Mouse (Mus musculus): ENCODE measurements around the gene Dab1.

The Dab1 gene

DNA sequence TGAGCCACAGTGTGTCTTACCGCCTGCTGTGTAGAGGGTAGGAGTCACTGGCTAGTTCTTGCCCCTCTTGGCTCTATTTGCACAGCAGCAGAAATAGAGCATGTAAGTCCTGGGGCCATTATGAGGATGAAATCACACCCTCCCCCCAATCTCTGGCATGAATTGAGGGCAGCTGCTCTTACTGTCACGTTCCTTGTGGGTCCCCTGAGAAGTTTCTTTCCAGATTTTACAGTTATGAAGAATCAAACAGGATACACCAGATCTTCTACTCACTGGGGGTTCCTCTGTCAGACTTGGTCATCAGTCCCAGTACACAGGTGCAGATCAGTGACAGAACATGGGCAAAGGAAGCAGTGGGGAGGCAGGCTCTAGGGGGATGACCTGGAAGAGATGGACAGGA, 825.8 kb downstream of the Dab1 start:
- DNase-seq (ENCODE audit: low spot score in 2 of 2): no peak

DNA sequence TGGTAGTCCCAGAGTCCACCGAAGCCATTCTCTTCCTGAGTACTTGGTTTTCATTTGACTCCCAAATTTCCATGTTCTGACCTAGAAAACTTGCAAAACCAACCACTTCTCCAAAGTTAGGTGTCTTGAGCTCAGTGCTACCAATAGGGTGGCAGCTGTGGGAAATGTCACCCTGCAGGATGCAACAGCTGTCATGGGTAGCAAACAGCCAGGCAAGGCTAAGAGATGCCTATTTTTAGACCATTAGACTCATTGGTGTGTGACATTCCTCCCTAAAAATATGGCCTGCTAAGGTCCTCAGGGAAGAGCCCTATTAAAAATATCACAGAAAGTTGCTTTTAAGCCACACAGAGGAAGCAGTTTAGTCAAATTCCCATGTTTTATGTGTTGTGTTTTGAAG, 829.0 kb downstream of the Dab1 start:
- no peak for DNase-seq (ENCODE audit: low spot score in 2 of 2)

DNA sequence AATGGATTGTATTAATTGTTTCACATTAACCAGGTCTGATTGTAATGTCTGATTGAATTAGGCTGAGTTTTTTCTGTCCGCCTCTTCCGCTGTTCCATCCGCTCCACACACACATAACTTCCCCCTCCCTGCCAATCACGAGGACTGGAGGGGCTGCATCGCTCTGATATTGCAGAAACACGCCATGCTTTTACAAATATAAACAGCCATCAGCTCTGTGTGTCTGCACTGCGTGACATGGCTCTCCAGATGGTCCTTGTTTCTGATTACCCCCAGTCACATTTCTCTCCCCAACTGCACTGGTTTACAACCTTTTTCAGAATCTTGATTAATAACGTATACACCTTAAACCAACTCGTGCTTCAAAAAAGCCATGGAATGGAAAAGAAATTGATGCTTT, 831.5 kb downstream of the Dab1 start:
- DNase-seq (ENCODE audit: low spot score in 2 of 2): no peak

DNA sequence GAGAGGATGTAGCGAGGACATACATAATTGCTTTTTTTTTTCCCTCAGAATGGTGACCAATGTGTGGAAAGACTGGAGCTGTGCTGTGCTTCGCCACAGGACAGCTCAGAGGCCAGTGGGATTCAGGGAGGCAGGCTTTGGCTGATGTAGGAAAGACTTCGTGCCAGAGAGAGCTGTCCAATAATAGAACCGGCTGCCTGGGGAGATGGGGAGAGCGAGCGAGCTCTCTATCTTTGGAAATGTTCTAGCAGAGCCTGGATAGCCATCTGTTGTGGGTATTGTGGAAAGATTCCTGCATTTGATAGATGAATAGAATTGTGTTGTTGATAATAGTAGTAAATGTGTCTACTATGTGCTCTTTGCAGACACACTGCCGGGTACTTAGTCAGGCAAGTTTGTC, 833.4 kb downstream of the Dab1 start:
- DNase-seq (ENCODE audit: low spot score in 2 of 2): no peak

DNA sequence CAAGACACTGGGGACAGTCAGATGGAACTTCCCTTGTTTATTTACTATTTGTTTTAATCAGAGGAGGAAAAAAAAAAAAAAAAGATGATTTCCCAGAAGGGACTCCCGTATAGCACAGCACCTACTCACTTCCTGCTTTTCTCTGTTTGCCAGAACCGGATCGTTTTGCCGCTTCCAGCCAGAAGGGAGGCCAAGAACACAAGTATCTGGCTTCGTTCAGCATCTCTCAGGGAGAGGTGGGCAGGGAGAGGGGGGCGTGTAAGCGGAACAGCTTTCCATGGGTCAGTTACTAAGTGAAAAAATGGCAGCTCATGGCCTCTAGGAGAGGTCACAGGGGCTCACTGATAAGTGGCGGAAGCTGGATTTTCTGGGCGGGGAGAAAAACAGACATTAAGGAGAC, 836.0 kb downstream of the Dab1 start:
- DNase-seq (ENCODE audit: low spot score in 2 of 2): no peak

DNA sequence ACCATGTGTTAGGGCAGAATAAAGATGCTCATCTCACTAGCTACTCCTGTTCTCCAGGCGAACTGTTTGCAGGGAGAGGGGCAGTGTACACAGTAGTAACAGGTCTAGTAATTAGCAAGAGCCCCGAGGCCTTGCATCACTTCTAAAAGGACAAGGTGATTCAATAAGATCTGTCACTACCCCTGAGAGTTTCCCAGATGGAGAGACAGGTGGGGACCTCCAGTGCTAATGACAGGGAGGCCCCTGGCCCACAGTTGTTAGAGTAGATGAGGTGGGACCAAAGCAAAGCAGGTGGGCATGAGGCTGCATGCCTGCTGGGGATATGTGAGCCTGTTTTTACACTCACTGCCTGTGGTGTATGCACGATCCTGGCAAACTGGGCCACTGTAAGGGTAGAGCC, 836.6 kb downstream of the Dab1 start:
- no peak for DNase-seq (ENCODE audit: low spot score in 2 of 2)

DNA sequence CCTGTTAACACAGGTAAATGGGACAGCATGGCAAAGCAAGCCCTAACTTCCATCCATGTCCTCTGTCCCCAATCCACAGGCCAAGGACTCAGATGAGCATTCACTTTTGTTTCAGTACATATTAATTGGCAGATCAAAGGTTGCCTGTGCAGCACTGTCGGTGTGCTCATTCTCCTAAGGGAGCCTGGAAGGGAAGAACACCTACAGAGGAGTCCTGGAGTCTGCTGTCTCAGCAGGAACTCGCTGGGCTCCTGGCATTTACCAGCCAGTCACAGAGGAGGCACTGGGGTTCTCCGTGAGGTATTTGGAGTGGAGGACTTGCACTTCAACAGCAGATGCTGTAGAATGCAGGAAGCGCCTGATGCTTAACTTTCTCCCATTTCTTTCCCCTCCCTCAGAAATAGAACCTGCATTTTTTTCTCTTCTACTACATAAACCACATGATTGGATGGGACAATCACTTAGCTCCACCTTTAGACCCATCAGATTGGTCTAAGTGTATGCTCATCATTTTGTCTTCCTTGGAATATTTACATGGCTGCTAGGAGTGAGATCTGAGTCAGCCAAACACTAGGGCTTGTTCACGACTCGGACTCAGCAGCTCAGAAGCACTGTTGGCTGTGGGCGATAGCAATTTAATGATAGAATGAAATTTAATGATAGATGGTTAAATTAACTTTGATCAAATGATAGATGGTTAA, 837.2 kb downstream of the Dab1 start:
- DNase-seq (ENCODE audit: low spot score in 2 of 2): no peak

DNA sequence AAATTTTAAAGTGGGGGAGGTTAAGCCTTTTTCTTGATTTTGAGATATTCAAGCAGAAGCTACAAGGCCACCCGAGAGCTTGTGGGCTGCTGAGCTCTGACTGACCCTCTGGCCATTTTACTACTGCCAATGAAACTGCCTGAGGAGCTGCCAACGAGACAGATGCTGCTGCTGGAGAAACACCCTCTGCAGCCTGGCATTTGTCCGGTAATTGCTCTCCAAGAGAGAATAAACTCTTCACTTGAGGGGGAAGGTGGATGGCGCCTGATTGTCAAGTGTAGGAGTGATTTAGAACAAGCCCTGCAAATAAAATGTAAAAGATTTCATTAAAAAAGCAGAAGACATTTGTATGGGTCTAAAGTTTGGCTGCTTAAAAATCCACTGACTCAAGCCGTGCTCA, 839.6 kb downstream of the Dab1 start:
- DNase-seq (ENCODE audit: low spot score in 2 of 2): no peak

DNA sequence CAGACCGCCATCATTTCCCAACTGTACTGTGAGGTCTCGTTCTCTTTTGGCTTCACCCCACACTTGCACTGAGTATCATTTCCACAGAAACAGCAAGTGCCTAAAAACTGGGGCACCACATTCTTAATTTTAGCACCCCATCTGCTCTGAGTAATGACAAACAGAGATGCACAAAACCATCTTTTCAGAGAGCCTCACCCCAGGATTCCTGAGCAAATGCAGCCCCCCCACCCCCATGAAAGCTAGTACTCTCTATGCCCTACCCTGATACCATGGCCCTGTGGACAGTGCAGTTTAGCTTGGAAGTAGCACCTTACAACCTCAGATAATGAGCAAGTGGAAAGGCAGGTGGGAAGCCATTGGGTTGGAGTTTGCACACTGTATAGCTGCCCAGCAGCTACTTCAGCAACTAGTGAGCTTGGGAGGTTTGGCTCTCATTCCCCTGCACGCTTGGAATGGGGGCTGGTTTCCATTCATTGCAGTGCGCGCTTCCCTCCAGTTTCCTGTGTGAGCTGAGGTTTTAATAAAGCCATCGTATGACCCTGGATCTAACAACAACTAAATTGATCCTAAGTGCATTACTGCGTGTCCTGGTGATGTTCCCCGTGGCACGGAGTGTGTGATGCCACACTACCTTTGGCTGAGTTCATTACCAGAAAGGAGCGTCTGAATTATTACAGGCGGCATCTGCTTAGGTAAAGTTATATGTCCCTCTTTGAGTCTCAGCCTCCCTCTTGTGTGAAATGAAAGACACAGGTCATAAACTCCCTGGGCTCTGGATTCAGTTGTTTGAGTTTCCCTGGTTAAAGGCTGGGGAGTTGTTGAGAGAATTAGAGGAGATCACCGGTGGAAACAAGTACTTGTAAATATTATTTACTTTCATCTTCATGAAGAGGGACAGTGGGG, 842.2 kb downstream of the Dab1 start:
- no peak for DNase-seq (ENCODE audit: low spot score in 2 of 2)

DNA sequence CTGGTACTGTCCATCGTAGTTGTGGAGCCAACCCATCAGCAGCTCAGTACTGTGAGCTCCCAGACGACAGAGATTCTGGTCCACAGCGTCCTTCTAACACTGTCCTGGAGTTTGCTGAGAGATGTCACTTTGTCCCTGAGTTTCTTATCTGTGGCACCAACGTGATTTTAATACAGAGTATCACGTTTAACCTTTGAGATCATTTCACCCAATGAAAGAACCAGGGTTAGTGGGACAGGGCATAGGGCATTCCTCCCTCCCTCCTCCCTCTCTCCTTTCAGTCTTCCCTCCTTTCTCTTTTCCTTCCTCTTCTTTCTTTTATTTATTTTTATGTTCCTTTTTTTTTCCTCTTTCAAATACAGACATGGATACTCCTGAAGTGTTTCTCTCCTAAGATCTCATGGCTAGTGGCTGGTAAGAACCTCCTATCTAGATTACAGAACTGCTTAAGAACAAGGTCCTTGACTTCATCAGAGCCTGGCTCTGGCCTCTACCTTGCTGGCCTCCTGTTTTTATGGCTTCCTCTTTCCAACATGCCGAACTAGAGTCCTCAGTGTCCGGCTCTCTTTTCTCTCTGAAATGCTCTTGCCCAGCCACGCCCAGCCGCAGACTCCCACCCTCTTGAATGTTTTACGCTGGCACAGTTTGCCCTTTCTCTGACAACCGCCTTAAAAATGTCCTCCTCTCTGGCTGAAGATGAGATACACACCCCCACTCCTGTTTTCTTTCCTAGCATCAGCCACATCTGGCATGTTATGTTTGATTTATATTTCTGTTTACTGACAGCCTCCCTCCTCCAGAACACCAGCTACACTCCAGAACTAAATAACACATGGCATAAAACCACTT, 844.0 kb downstream of the Dab1 start:
- DNase-seq (ENCODE audit: low spot score in 2 of 2): no peak

DNA sequence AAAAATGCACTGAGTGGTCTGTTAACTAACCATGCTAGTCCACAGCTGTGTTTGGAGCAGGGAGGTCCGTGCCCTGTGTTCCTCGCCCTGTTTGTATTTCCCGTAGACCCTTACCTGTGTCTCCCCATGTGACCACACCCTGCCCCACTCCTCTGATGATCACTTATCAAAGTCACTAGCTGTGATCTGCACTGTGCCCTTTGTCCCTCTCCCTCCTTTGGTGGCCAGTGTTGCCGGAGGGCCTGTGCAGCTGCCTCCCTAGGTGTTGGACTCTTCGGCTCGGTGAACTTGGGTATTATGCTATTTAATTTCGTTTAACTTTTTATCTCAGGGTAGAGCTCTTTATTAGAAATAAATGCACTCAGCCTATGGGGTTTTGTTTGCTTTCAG, 844.6 kb downstream of the Dab1 start:
- no peak for DNase-seq (ENCODE audit: low spot score in 2 of 2)

DNA sequence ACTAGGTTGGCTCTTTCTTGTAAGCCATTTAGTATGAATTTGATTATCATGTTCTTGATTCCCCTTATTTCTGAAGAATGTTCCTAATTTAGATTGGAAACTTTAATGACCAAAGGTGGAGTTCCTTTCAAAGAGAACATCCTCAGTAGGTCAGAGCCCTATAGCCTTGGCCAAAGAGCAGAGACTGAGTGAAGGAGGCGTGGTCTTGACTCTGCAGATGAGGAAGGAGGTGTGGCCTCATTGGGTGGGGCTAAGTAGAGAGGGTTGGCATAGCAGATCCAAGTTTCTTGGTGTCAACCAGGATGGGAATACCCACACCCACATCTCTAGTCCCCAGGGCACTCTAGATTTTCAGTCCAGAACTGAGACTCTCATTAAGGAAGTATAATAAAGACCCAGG, 846.4 kb downstream of the Dab1 start:
- no peak for DNase-seq (ENCODE audit: low spot score in 2 of 2)

DNA sequence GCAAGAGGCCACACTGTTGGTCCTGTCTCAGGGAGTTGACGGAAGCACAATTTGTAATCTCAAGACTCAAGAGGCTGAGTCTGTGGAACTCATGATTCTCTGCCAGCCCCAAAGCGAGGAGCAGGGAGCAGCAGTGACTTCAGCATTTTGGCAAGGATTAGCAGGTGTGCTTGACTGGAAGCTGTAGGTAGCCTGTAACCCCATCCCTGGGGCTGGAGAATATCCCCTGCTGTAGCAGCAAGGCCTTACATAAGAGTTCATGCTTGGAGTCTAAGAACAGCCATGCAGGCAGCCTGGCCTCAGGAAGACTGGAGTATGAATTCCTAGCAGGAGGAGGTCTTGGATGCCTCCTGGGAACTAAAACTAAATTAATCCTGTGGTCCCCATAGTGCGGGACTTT, 849.5 kb downstream of the Dab1 start:
- no peak for DNase-seq (ENCODE audit: low spot score in 2 of 2)

DNA sequence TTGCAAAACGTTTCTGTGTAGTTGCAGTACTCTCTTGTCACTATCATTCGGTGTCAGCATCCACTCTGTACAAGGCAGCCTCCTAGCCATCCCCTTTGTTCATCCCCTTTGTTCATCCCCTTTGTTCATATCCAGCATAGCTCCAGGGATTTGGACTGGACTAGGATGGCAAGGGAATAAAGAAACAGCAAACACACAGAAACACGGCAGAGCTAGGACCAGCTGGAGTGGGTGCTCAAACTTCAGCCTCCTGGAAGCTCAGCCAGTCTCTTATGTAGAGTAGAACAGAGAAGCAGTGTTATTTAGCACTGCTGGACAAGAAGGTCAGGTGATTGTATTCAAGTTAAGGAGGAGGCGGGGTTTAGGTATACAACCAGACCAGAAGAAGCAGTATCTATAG, 853.8 kb downstream of the Dab1 start:
- DNase-seq (ENCODE audit: low spot score in 2 of 2): no peak

DNA sequence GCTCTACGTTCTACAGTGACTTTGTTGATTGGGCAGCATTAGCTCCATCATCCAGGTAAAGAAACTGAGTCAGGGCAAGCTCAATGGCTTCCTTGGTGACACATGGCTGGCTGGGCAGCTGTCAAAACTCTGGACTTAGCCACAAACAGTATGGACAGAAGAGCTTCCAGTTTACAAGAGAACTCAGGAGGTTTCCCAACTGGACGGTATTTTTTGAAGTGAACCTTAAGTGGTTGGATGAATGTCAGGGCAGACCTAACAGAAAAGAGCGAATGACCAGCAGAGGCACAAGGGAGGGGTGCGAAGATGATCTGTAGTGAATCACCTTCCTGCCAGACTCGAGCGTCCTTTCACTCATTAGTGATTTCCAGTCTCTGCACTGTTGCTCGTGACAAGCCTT, 857.7 kb downstream of the Dab1 start:
- no peak for DNase-seq (ENCODE audit: low spot score in 2 of 2)

DNA sequence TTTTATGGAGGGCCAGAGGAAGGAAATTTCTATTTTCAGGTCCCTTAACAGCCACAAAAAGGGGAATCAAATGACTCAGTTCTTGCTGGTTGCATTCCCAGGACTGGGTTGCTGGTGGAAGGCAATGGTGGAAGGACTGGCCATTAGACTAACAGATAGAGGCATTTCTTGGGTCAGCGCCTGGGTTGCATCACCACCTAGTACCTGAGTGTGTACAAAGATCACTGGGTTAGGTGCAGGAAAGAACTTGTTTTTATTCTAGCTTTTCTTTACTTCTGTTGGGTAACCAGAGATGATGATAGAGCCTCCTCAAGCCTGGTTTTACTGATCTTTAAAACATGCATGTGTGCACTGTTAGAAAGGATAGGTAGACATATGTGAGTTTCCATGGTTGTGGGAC, 864.8 kb downstream of the Dab1 start:
- no peak for DNase-seq (ENCODE audit: low spot score in 2 of 2)

DNA sequence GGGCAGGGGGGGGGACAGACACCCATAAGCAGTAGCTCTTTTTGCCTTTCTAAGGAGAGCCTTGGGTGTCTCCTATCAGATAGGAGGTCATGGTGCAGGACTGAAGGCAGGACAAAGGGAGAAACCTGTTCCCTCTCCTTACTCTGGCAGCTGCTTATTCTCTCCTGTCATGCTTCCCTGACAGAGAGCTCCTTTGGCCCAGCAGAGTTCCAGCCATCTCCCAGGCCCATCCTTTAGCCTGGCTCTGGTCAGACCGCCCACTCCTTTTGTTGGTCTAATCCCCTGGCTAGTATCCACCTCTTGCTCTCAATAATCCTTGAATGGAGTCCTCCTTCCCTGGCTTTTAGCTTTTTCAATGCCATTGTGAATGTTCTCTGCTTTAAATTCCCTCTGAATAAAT, 878.1 kb downstream of the Dab1 start:
- DNase-seq (ENCODE audit: low spot score in 2 of 2): no peak

DNA sequence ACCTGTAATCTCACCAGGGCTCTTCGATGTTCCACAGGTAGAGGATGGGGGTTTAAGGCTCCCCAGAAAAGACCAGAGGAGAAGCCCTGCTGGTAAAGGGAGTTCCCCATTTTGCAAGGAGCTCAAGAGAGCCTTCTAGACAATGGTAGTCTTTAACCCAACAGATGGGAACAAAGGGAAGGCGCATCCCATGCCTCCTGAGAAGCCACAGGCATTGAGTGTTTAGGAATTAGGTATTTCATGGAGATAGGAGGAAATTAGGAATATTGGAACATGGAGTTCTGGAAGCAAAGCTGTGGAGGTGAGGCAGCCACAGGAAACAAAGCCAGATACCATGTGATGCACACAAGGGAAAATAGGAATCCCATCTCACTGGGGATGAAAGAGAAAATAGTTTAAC, 881.0 kb downstream of the Dab1 start:
- DNase-seq (ENCODE audit: low spot score in 2 of 2): no peak

DNA sequence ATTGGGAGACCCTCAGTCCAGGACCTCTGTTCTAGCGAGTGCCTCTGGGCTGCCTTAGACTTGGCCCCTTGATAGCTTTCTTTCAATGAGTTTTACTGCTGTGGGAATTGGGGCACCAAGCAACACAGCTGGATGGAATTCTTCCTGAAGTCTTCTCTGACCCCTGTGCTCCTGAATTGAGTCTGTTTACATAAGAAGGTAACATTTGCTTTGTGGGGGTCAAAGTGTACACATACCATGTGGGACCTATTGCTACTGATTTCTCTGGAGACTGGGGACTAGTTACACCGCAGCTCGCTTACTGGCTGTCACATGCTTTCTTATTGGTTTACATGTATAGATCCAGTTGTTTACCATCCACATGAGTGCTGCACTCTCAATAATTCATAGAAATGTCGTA, 881.5 kb downstream of the Dab1 start:
- no peak for DNase-seq (ENCODE audit: low spot score in 2 of 2)

DNA sequence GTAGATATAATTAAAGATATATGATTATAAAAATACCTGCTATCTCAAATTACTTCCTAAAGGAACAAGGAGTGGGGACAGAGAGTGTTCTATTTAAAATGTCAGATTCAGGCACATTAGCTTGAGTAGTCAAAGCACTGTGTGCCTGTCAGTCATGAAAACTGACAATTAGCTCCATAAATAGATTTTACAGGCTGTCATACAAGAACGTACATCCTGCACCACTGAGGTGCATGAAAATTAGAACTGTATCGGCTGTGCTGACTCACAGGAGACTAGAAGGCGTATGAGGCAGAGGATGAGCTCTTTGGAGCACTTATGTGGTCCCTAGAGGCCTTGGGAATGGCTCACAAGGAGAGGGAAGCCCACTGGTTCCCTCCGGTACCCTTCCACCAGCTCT, 882.1 kb downstream of the Dab1 start:
- no peak for DNase-seq (ENCODE audit: low spot score in 2 of 2)

DNA sequence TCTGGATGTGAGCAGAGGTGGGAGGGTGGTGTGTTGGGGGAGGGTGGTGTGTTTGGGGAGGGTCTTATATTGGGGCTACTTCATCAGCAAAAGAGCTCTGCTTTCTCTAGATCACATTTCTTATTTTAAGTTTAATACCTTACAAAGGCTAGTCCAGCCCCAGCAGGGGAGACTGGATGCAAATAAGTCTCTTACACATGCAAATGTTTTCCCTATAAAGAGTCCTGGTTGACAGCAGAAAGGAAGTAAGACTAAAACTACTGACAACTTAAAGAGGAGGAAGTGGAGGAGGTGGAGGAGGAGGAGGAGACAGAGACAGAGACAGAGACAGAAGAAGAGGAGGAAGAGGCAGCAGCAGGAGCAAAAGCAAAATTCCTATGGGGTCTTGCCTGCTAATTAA, 885.8 kb downstream of the Dab1 start:
- DNase-seq (ENCODE audit: low spot score in 2 of 2): no peak

DNA sequence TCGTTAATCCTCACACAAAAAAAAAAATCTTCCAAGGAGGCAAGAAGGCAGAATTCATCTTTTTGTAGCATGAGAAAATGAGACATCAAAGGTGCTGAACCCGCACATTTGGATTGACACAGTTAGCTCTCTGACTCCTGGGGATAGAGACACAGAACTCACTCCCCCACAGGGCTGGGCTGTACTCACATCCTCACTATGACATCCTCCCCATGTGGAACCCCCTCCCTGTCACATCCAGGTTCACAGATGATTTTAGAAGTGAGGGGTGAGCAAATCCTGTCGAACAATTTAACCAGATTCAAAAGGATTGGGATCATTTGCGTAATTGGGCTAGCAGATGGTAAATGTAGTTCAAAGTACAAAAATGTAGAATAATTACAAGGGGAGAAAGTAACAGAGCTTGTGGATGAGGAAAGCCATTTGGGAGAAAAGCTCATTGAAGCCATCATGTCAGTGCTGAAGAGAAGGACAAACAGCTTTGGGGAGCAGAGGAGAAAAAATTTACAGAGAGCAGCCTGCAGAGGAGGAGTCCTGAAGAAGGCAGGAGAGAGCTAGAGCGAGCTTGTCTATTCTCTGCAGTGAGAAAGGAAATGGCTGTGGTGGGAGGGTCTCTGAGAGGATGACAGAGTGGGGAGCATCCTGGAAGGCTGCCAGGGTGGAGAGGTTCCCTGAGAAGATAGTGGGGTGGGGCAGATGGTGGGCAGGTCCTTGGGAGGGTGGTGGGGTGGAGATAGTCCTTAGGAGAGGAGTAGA, 890.2 kb downstream of the Dab1 start:
- DNase-seq (ENCODE audit: low spot score in 2 of 2): no peak
